24 mouse cellular contexts compared by ENCODE assay signal in genomic region chr5:137817466-137818222, GRCm38 (mm10). TPM values are rescaled to one million over a fixed set of nuclear protein-coding genes. Genes with fewer than 3 reads are reported as not detected.
DNase-seq lines count a peak whose midpoint lies in the region; ATAC-seq and TF ChIP-seq lines count a peak whose summit lies in the region.
"Had no signal": no experiment of that assay in that cellular context is flagged by ENCODE, and none has a peak within 500 bp of the region (broad histone marks: within the 10 kb centered on the region; RNA-seq: fewer than 3 reads in every experiment).

No protein-coding gene starts in this region.

- H3K4me1 ChIP-seq in heart, embryonic 11.5 days (ENCODE audit: control insufficient read depth, insufficient read depth, low read length): peaks cover 2% of the 10 kb centered on the region; the same call in 1 of the 2 replicates
- H3K4me1 ChIP-seq in kidney, postnatal 0 days (replicated peaks; ENCODE audit: insufficient read depth, low read length): no peaks in the 10 kb centered on the region
- H3K4me1 ChIP-seq in kidney, embryonic 16.5 days (ENCODE audit: insufficient read depth, low read length): no peaks in the 10 kb centered on the region
- H3K4me1 ChIP-seq in bone marrow macrophage, adult 2 months (ENCODE audit: control insufficient read depth, insufficient read depth, low read length): peaks cover 34% of the 10 kb centered on the region
- H3K4me1 ChIP-seq: forebrain, embryonic 10.5 days; hindbrain, embryonic 15.5 days had no signal

- DNase-seq in heart, postnatal 14 days: no peak
- DNase-seq in kidney, postnatal 0 days (ENCODE audit: low spot score): peak; percentile 5
- peak; percentile 37 for DNase-seq in 416B (ENCODE audit: low read depth)
- DNase-seq in kidney, postnatal 10 days: no peak
- DNase-seq: adrenal gland, postnatal 36 days; cerebellum, adult 18-20 months; cerebellum, postnatal 25 days; embryo, embryonic 11 days; gastrocnemius, adult 2 months; kidney, postnatal 14 days; layer of hippocampus, postnatal 36 days; lung, embryonic 14.5 days; retina, postnatal 1 day; right cerebral cortex, postnatal 4 days had no signal

- WGBS in heart, embryonic 11.5 days (ENCODE audit: insufficient replicate concordance): 54% methylated on average over 4 of the region's 4 CpGs
- WGBS in kidney, postnatal 0 days: 56% methylated on average over 4 of the region's 4 CpGs
- 60% methylated on average over 4 of the region's 4 CpGs for WGBS in kidney, embryonic 16.5 days

- no peak overlapping the region for H3K9ac ChIP-seq in heart, embryonic 11.5 days (ENCODE audit: low read depth, low read length)
- H3K9ac ChIP-seq in kidney, postnatal 0 days (ENCODE audit: low read depth, low read length): no peak overlapping the region
- H3K9ac ChIP-seq in kidney, embryonic 16.5 days (replicated peaks; ENCODE audit: low read length): no peak overlapping the region
- H3K9ac ChIP-seq: hindbrain, embryonic 15.5 days; lung, embryonic 14.5 days had no signal

- H3K9me3 ChIP-seq in heart, embryonic 11.5 days (replicated peaks; ENCODE audit: control insufficient read depth, low read length): no peaks in the 10 kb centered on the region
- no peaks in the 10 kb centered on the region for H3K9me3 ChIP-seq in kidney, postnatal 0 days (replicated peaks; ENCODE audit: low read length)
- no peaks in the 10 kb centered on the region for H3K9me3 ChIP-seq in kidney, embryonic 16.5 days (ENCODE audit: low read length)
- H3K9me3 ChIP-seq: hindbrain, embryonic 15.5 days had no signal

- no peaks in the 10 kb centered on the region for H3K36me3 ChIP-seq in heart, embryonic 11.5 days (ENCODE audit: control insufficient read depth, insufficient read depth, low read length)
- no peaks in the 10 kb centered on the region for H3K36me3 ChIP-seq in kidney, postnatal 0 days (ENCODE audit: insufficient read depth, low read length)
- H3K36me3 ChIP-seq in kidney, embryonic 16.5 days (ENCODE audit: insufficient read depth, low read length): no peaks in the 10 kb centered on the region
- H3K36me3 ChIP-seq: forebrain, embryonic 10.5 days; hindbrain, embryonic 15.5 days had no signal

- intact Hi-C loops in heart, postnatal 14 days (cut with DNase I): no loop called here

- H3K4me2 ChIP-seq in heart, embryonic 11.5 days: no peak overlapping the region
- no peak overlapping the region for H3K4me2 ChIP-seq in kidney, postnatal 0 days (ENCODE audit: low read length)
- no peak overlapping the region for H3K4me2 ChIP-seq in kidney, embryonic 16.5 days (replicated peaks; ENCODE audit: low read depth, low read length)
- H3K4me2 ChIP-seq: hindbrain, embryonic 15.5 days; lung, embryonic 14.5 days; midbrain, embryonic 11.5 days had no signal

- no peak overlapping the region for H3K4me3 ChIP-seq in heart, embryonic 11.5 days (ENCODE audit: low read depth, low read length)
- H3K4me3 ChIP-seq in kidney, postnatal 0 days (replicated peaks; ENCODE audit: low read depth, low read length): no peak overlapping the region
- H3K4me3 ChIP-seq in kidney, embryonic 16.5 days (ENCODE audit: low read length): no peak overlapping the region
- H3K4me3 ChIP-seq in bone marrow macrophage, adult 2 months (ENCODE audit: insufficient read depth, low read length): no peak overlapping the region
- H3K4me3 ChIP-seq: forebrain, embryonic 10.5 days; gastrocnemius, adult 2 months; hindbrain, embryonic 15.5 days; layer of hippocampus, adult 2 months had no signal

- H3K27me3 ChIP-seq in heart, embryonic 11.5 days (ENCODE audit: control insufficient read depth, insufficient read depth, low read length): no peaks in the 10 kb centered on the region
- H3K27me3 ChIP-seq in kidney, postnatal 0 days (ENCODE audit: insufficient read depth, low read length): no peaks in the 10 kb centered on the region
- H3K27me3 ChIP-seq in kidney, embryonic 16.5 days (ENCODE audit: insufficient read depth, low read length): no peaks in the 10 kb centered on the region
- H3K27me3 ChIP-seq: hindbrain, embryonic 15.5 days had no signal

- TF ChIP-seq POLR2A in bone marrow macrophage, adult 2 months (IDR thresholded peaks at IDR 0.05; ENCODE audit: borderline replicate concordance, low read depth, low read length): no peak

- H3K27ac ChIP-seq in heart, embryonic 11.5 days (ENCODE audit: low read depth, low read length): peak overlapping the region; percentile 36
- no peak overlapping the region for H3K27ac ChIP-seq in kidney, postnatal 0 days
- no peak overlapping the region for H3K27ac ChIP-seq in kidney, embryonic 16.5 days (ENCODE audit: low read length)
- 0 out of 2 replicates have a peak overlapping the region, but pooled peaks have one; percentile 11 for H3K27ac ChIP-seq in bone marrow macrophage, adult 2 months (ENCODE audit: insufficient read depth, low read depth, low read length)
- H3K27ac ChIP-seq: forebrain, embryonic 10.5 days; gastrocnemius, adult 2 months; hindbrain, embryonic 15.5 days; layer of hippocampus, adult 2 months had no signal

- no peak for ATAC-seq in heart, embryonic 11.5 days (replicated peaks; ENCODE audit: insufficient number of reproducible peaks, low FRiP score, low TSS enrichment)
- ATAC-seq in kidney, postnatal 0 days (replicated peaks; ENCODE audit: low FRiP score, low read depth): no peak
- no peak for ATAC-seq in kidney, embryonic 16.5 days (ENCODE audit: low FRiP score, low TSS enrichment)
- ATAC-seq: intestine, postnatal 0 days had no signal

- TF ChIP-seq CTCF in kidney, postnatal 0 days (IDR thresholded peaks at IDR 0.05; ENCODE audit: low read depth): no peak
- TF ChIP-seq CTCF in bone marrow macrophage, adult 2 months (IDR thresholded peaks at IDR 0.05; ENCODE audit: low read depth, low read length): no peak

RNA-seq across cellular contexts. Expression of gene Pilra, which starts 18.4 kb away (rescaled TPM):
- 2.1 and 2.9 TPM in 2 replicates for polyA plus RNA-seq in heart, embryonic 11.5 days (2014; fragmentation: Nextera tagmentation; extraction: Ambion mirVana)
- total RNA-seq in heart, postnatal 14 days (2021): 1 to 10 TPM; 1.3 to 2.4 TPM
- 0.69 and 0.70 TPM in 2 replicates for polyA plus RNA-seq in kidney, postnatal 0 days (2015; fragmentation: Nextera tagmentation; extraction: Ambion mirVana)
- 0.67 and 2.0 TPM in 2 replicates for polyA plus RNA-seq in kidney, embryonic 16.5 days (2015; fragmentation: Nextera tagmentation; extraction: Ambion mirVana)
- polyA plus RNA-seq in bone marrow macrophage, adult 2 months (2012; ENCODE audit: insufficient read depth, insufficient read length, missing spikeins): 15.5 and 16.8 TPM in 2 replicates

RNA-seq across cellular contexts. Expression of gene Zcwpw1, which starts 30.0 kb away (rescaled TPM):
- 12.4 and 13.7 TPM in 2 replicates for polyA plus RNA-seq in heart, embryonic 11.5 days (2014; fragmentation: Nextera tagmentation; extraction: Ambion mirVana)
- 1 to 10 TPM; 1.1 to 1.3 TPM for total RNA-seq in heart, postnatal 14 days (2021)
- polyA plus RNA-seq in kidney, postnatal 0 days (2015; fragmentation: Nextera tagmentation; extraction: Ambion mirVana): 14.5 and 15.7 TPM in 2 replicates
- polyA plus RNA-seq in kidney, embryonic 16.5 days (2015; fragmentation: Nextera tagmentation; extraction: Ambion mirVana): 24.8 and 31.8 TPM in 2 replicates
- 6.1 TPM in 2 replicates for polyA plus RNA-seq in bone marrow macrophage, adult 2 months (2012; ENCODE audit: insufficient read depth, insufficient read length, missing spikeins)

RNA-seq across cellular contexts. Expression of gene Mepce, which starts 30.2 kb away (rescaled TPM):
- 7.4 and 9.2 TPM in 2 replicates for polyA plus RNA-seq in heart, embryonic 11.5 days (2014; fragmentation: Nextera tagmentation; extraction: Ambion mirVana)
- 10 to 100 TPM; 32.7 to 33.0 TPM for total RNA-seq in heart, postnatal 14 days (2021)
- polyA plus RNA-seq in kidney, postnatal 0 days (2015; fragmentation: Nextera tagmentation; extraction: Ambion mirVana): 11.6 and 12.3 TPM in 2 replicates
- 11.0 and 11.2 TPM in 2 replicates for polyA plus RNA-seq in kidney, embryonic 16.5 days (2015; fragmentation: Nextera tagmentation; extraction: Ambion mirVana)
- 31.3 and 35.4 TPM in 2 replicates for polyA plus RNA-seq in bone marrow macrophage, adult 2 months (2012; ENCODE audit: insufficient read depth, insufficient read length, missing spikeins)

RNA-seq across cellular contexts. Expression of gene Ppp1r35, which starts 39.0 kb away (rescaled TPM):
- polyA plus RNA-seq in heart, embryonic 11.5 days (2014; fragmentation: Nextera tagmentation; extraction: Ambion mirVana): 29.9 and 35.3 TPM in 2 replicates
- total RNA-seq in heart, postnatal 14 days (2021): 10 to 100 TPM; 13.9 to 14.0 TPM
- polyA plus RNA-seq in kidney, postnatal 0 days (2015; fragmentation: Nextera tagmentation; extraction: Ambion mirVana): 28.8 and 32.4 TPM in 2 replicates
- 26.0 and 32.1 TPM in 2 replicates for polyA plus RNA-seq in kidney, embryonic 16.5 days (2015; fragmentation: Nextera tagmentation; extraction: Ambion mirVana)
- 28.3 and 36.2 TPM in 2 replicates for polyA plus RNA-seq in bone marrow macrophage, adult 2 months (2012; ENCODE audit: insufficient read depth, insufficient read length, missing spikeins)

RNA-seq across cellular contexts. Expression of gene Pilrb1, which starts 40.3 kb away (rescaled TPM):
- 0.13 and 0.84 TPM in 2 replicates for polyA plus RNA-seq in heart, embryonic 11.5 days (2014; fragmentation: Nextera tagmentation; extraction: Ambion mirVana)
- total RNA-seq in heart, postnatal 14 days (2021): 1 to 10 TPM in 1 of 2 experiments, under 1 TPM in 1; 0.44 to 1.5 TPM
- 0.39 and 0.45 TPM in 2 replicates for polyA plus RNA-seq in kidney, postnatal 0 days (2015; fragmentation: Nextera tagmentation; extraction: Ambion mirVana)
- polyA plus RNA-seq in kidney, embryonic 16.5 days (2015; fragmentation: Nextera tagmentation; extraction: Ambion mirVana): 0.47 TPM in 1 of 2 replicates, not detected in the other
- polyA plus RNA-seq in bone marrow macrophage, adult 2 months (2012; ENCODE audit: insufficient read depth, insufficient read length, missing spikeins): 15.2 and 19.7 TPM in 2 replicates
- total RNA-seq: layer of hippocampus, adult 2 months; layer of hippocampus, postnatal 36 days; left cerebral cortex, postnatal 25 days had no signal
- polyA plus RNA-seq: forebrain, embryonic 10.5 days; hindbrain, embryonic 15.5 days; midbrain, embryonic 11.5 days; neural tube, embryonic 11.5 days had no signal

Comparison
In these comparisons a context has a peak if more than half of its experiments do, and no peak if none do; other contexts are left out.
1. DNase-seq: peak in kidney, postnatal 0 days (single experiment) and 416B (single experiment); none in heart, postnatal 14 days (0 of 2) and kidney, postnatal 10 days (single experiment).
2. H3K27ac ChIP-seq: peak in heart, embryonic 11.5 days (single experiment) and bone marrow macrophage, adult 2 months (single experiment); none in kidney, postnatal 0 days (single experiment) and kidney, embryonic 16.5 days (single experiment).